Mouse (Mus musculus) thymus, adult 2 months (tissue): ENCODE results near the gene Zfp990.
"Not testable (repeated sequence)": the region's sequence is repeated elsewhere in the genome, so short reads cannot be mapped to it uniquely, and the experiment has no call there.

Experiments used
- CTCF ChIP-seq: fragments of 200-500 bp; IDR thresholded peaks from 2 replicates; pipeline ENCODE4 v1.5.1; 2012; ENCODE audit warnings: mild to moderate bottlenecking, control low read depth, low read length, moderate library complexity, borderline replicate concordance; ENCODE audit not compliant: control insufficient read depth, poor library complexity, insufficient read depth; ENCODE audit errors: extremely low read depth
- POLR2A ChIP-seq: fragments of 200-500 bp; IDR thresholded peaks from 2 replicates; pipeline ENCODE4 v1.6.1; 2012; ENCODE audit warnings: mild to moderate bottlenecking, low read length, control low read depth, moderate library complexity; ENCODE audit not compliant: control insufficient read depth, poor library complexity, insufficient read depth; ENCODE audit errors: extremely low read depth

- not testable (repeated sequence) for TF ChIP-seq CTCF, POLR2A
Measured at GRCm38 (mm10) chr4:145515776-145516565, 5.4 kb downstream of the Zfp990 start.
